In genomic region chr6:39557723-39558261, GRCm38 (mm10) we compare ENCODE assay signal across 8 mouse cellular contexts. TPM values are rescaled to one million over a fixed set of nuclear protein-coding genes. Genes with fewer than 3 reads are reported as not detected.
A peak's percentile ranks its signal among the peaks of the same experiment; 100 is the strongest.
DNase-seq lines count a peak whose midpoint lies in the region; ATAC-seq and TF ChIP-seq lines count a peak whose summit lies in the region.

TSS of gene Dennd2a (minus strand) at chr6:39557867.

- peak; percentile 95 for DNase-seq in ZHBTc4 (ENCODE audit: low read depth, low spot score)
- DNase-seq in cerebellum, adult 9-11 months: peak; percentile 65
- peak; percentile 87 to 89 for DNase-seq in frontal cortex, postnatal 10 days (ENCODE audit: low spot score in 2 of 2)
- peak; percentile 90 for DNase-seq in heart, postnatal 4 days
- DNase-seq in layer of hippocampus, adult 9-11 months: peak; percentile 89
- peak; percentile 96 for DNase-seq in lung, embryonic 14.5 days
- DNase-seq in ovary, postnatal 36 days (ENCODE audit: low spot score): peak; percentile 86
- peak; percentile 81 for DNase-seq in yolk sac, embryonic 10.5 days (ENCODE audit: low spot score)

- no peaks in the 10 kb centered on the region for H3K9me3 ChIP-seq in lung, embryonic 14.5 days (ENCODE audit: low read depth, low read length)

- peak within 1 kb of the TSS; percentile 86 for H3K4me3 ChIP-seq in lung, embryonic 14.5 days (ENCODE audit: low read depth, low read length)

- no peaks in the 10 kb centered on the region for H3K36me3 ChIP-seq in lung, embryonic 14.5 days (ENCODE audit: insufficient read depth)

- no peaks in the 10 kb centered on the region for H3K27me3 ChIP-seq in lung, embryonic 14.5 days (ENCODE audit: insufficient read depth, low read length)

- H3K4me2 ChIP-seq in lung, embryonic 14.5 days: peak within 1 kb of the TSS; percentile 70

- H3K27ac ChIP-seq in lung, embryonic 14.5 days (ENCODE audit: low read depth): peak within 1 kb of the TSS; percentile 94

- peak within 1 kb of the TSS; percentile 94 for H3K9ac ChIP-seq in lung, embryonic 14.5 days

- peaks cover 29% of the 10 kb centered on the region for H3K4me1 ChIP-seq in lung, embryonic 14.5 days (ENCODE audit: insufficient read depth)

- peak; percentile 93 for ATAC-seq in lung, embryonic 14.5 days (ENCODE audit: insufficient read depth)

- no peak for TF ChIP-seq CTCF in lung, embryonic 14.5 days (IDR thresholded peaks at IDR 0.05; ENCODE audit: low read depth)

- under 1% methylated on average over 50 of the region's 50 CpGs for whole genome bisulfite sequencing in lung, embryonic 14.5 days

RNA-seq across cellular contexts. Expression of gene Dennd2a, which starts in this region (rescaled TPM):
- total RNA-seq in heart, postnatal 4 days (2021): 10 to 100 TPM; 26.1 to 27.5 TPM
- 30.4 and 33.1 TPM in 2 replicates for polyA plus RNA-seq in lung, embryonic 14.5 days (2014; fragmentation: Nextera tagmentation; extraction: Ambion mirVana)

Comparison
In these comparisons a context has a peak if more than half of its experiments do, and no peak if none do; other contexts are left out.
1. Peak in every context shown above with its lines: DNase-seq, ATAC-seq, H3K4me3 ChIP-seq and H3K27ac ChIP-seq.